Mouse (Mus musculus) mouse embryonic stem cell (cell line): Measurements from ENCODE around the gene Gm10334.
"Not testable (repeated sequence)": the region's sequence is repeated elsewhere in the genome, so short reads cannot be mapped to it uniquely, and the experiment has no call there.

Experiments
- in situ Hi-C, 2 experiments: fragments of 300-500 bp; cut with MboI; formaldehyde crosslinking; loops; 1 replicate in 1 of 2; 3 replicates in 1 of 2; pipeline ENCODE4 v1.14.3; 2019 to 2020; ENCODE audit warnings: low sequenced_read_pairs in 2 of 2, low pct_unique_long_range_greater_than_20kb in 1 of 2, mixed read lengths in 1 of 2; ENCODE audit not compliant: unreplicated experiment in 1 of 2

The Gm10334 gene

DNA sequence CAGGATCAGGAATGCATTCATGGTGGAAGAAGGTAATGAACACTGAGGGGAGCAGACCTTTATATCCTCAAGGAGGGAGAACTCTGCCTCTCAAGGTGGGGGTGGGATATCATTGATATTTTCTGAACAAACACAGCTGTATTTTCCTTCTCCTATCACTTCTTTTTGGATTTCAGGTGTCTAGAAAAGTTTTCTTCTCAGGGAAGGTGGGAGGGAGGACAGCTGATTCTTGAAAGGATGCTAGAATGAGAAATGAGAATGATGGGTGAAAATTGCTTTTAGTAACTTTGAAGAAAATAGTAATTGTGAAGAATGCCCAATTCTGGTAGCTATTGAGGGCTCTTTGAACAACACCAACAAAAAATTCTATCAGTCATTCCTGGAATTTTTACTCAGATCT lies at the start of gene Gm10334:
TSS of gene Gm10334 (minus strand) at position 101 of the 400 bp plus-strand sequence.
- in situ Hi-C loops = not testable (repeated sequence)

DNA sequence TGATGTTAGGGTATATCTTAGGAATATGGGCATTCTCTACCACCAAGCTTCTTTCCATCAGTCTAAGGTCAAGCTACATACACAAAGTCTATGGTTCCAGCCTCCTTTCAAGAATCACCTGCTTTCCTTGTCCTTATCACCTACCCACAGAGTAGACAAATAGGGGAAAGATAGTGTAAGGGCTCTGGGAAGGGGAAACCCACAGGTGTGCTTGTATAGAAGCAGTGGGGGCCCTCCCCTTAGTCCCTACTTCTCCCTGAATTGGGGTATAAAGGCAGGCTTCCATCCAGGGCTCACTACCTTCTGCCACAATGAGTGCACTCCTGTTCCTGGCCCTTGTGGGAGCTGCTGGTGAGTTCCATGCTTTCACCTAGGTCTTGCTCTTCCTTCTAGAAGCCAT lies 12.7 kb upstream of the Gm10334 start, which contains the start of gene Prss1:
TSS of gene Prss1 (plus strand) at position 301 of the 400 bp plus-strand sequence.
- in situ Hi-C loops = not testable (repeated sequence)

DNA sequence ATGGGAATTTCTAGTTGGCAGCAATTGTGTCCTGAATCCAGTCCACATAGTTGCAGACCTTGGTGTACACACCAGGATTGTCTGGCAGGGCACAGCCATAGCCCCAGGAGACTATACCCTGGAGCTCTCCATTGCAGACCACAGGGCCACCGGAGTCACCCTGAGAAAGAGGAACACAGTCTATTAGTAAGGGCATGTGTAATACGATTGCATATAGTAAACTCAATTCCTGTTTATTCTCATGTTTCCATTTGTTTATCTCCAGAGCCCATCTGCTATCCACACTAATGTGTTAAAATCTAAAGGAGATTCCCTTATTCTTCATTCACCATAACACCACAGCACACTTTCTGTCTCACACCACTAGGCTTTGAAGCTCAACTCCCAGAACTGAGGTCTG lies 3.7 kb downstream of the Gm10334 start:
- in situ Hi-C loops = not testable (repeated sequence)
